Mouse (Mus musculus) frontal cortex, postnatal 25 days (tissue): ENCODE results near the gene Pgrmc2.

ENCODE experiments used
- DNase-seq, 2 experiments: peaks; one replicate each; pipeline ENCODE4 v3.0.0; 2022; ENCODE audit warnings: low spot score in 2 of 2

The Pgrmc2 gene

DNA sequence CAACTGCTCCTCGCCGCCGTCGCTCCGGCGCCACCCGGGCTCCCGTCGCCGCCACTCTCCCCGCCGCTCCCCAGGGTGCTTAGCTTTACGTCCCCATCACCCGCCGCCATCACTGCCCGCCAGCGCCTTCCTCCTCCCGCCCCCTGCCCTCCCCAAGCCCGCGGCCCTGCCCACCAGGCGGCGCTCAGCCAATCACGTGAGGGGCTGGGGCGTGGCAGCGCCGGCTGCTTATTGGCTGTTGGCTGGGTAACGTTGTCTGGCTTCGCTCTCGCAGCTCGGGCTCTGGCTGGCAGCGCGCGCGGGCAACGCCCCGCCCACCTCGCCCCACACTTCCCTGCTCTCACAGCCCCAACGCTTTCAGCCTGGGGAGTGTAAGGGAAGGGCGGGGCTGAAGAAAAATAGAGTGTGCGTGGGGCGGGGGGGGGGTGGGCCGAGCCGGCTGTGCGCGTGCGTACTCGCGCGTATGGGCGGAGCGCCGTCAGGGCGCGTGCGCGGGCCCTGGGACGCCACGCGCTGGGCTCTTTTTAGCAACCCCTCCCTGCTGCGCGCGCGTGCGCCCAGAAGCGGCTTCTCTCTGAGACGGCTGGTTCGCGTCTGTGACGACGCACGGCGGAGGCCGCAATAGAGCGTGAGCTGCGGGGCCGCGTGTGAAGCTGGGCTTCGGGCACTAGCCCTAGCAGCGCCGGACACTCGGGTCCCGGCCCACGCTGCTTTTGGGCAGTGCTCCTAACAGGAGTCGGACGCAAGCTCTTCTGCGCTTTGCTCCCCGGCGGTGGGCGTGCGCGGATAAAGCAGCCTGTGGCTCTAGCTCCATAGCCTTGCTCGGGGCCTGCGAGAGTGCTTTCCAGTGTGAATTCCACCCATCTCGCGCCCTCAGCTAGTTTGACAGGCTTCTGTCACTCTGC lies at the start of gene Pgrmc2:
TSS of gene Pgrmc2 (minus strand) at position 162 of the 905 bp plus-strand sequence.
- DNase-seq, result peak; percentile 90 to 96

GRCm38 (mm10) chr3:41124000-41124294 lies 41.1 kb upstream of the Pgrmc2 start:
- no peak for DNase-seq

GRCm38 (mm10) chr3:41123190-41123999 lies 40.5 kb upstream of the Pgrmc2 start:
- no peak for DNase-seq

DNA sequence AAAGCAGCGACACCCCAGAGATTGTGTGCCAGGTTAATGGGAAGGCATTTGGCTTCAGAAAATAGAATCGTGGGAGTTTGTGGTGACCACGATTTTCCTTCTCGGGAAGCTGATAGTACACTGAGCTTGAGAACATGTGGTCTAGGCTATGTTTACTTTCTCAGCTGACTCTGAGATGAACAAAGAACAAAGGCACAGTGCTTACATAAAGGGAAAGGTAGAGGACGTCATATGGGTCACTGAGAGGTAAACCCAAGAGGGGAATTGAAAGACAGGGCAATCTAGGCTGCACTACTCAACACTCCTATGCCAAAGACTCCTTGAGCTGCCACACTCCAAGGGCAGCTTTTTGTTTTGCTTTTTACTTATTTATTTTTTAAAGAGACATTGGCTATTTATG lies 35.3 kb upstream of the Pgrmc2 start:
- DNase-seq, result no peak

GRCm38 (mm10) chr3:41117447-41117846 lies 34.6 kb upstream of the Pgrmc2 start:
- DNase-seq, result no peak

- no peak for DNase-seq
Measured at GRCm38 (mm10) chr3:41113186-41113585, 30.3 kb upstream of the Pgrmc2 start.

DNA sequence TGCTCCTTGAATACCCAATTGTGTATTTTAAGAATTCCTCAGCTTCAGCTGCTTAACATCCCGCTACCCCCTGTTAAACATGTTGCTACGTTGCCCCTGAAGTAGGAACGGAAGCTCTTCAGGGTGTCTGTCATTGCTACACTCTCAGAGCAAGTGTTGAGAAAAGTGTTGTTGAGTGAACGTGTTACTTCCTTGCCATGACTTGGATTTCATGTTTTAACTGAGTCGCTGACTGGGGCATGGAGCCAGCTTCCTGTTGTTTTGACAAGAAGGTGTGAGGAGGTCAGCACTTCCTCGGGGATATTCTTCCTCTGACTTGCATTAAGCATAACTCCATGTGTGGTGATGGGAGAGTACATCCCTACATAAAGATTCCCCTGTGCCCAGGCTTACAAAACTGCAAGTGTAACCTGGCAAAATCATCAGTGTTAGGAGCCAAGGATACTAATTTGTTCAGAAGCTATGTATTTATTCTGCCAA lies 25.5 kb upstream of the Pgrmc2 start:
- no peak for DNase-seq

- DNase-seq, result no peak
Measured at GRCm38 (mm10) chr3:41107600-41108305, 24.9 kb upstream of the Pgrmc2 start.

- DNase-seq, result no peak
Measured at GRCm38 (mm10) chr3:41101905-41102304, 19.1 kb upstream of the Pgrmc2 start.

- no peak for DNase-seq
Measured at GRCm38 (mm10) chr3:41100157-41100556, 17.3 kb upstream of the Pgrmc2 start.

DNA sequence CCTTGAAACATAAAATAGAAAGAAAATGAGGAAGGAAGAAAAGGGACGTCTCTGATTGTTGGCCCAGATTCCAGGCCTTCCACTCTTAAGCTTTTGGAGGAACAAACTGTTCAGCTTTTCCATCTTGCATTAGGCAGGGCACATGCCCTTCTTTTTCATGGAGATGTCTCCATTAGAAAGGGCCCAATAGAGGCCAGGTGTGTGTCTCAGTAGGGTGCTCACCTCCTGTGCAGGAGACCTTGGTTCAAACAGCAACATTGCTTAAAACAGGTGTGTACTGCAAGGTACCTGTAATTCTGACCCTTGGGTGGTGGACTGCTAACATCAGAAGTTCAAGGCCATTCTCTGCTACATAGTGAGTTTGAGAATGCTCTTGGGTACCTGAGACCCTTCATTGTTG lies 16.8 kb upstream of the Pgrmc2 start:
- no peak for DNase-seq

GRCm38 (mm10) chr3:41093210-41093609 lies 10.4 kb upstream of the Pgrmc2 start:
- no peak for DNase-seq

GRCm38 (mm10) chr3:41092311-41092710 lies 9.5 kb upstream of the Pgrmc2 start:
- DNase-seq, result no peak

DNA sequence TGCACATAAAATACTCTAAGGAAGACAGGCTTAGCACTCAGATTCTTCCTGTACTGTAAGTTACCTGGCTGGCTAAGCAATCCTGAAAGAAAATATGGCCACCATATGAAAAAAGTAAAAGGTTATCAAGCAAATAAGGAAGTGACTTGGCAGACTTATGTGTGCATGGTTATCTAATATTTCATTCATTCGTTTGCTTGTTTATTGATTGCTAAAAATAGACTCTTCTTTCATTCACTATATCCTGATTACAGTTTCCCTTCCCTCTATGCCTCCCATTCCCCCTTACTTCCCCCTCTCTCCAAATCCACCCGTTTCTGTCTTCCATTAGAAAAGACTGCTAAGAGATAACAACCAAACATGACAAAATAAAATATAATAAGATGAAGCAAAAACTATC lies 8.0 kb upstream of the Pgrmc2 start:
- DNase-seq, result no peak

DNA sequence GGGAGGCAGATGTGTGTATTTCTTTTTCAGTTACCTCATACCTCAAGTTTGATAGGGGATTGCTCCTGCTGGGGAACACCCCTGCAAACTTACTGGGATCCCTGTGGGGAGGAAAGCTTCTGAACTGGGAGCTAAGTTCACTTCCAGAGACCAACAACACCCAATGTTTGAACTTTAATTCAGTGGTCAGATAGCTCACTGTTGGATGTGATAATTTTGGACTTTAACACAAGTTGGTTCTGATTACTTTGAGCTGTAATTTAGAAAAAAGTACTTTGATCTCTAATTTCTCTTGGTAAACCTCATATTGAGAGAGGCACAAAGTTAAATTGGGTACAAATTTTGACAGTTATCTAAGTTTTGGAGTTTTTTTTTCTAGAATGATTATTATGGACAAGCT lies 4.2 kb upstream of the Pgrmc2 start:
- no peak for DNase-seq

DNA sequence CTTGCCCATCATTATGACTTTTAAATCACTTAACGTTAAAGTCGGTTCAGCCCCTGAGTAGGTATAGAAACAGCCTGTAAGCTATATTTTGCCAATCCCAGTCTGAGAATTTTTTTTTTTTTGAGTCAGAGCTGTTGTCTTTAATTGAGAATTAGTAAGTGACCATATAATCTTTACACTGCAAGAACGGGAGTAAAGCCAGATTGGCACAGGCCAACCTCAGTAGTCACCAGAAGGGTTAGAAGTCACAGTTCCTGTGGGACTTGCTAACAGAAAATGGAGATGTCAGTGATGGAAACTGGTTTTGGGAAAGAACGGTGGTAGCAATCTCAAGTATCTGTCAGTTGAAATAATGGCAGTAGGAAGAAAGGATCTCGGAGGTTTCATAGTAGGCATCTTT lies 1.6 kb upstream of the Pgrmc2 start:
- DNase-seq, result no peak

GRCm38 (mm10) chr3:41083790-41084112 lies 905 bp upstream of the Pgrmc2 start:
- no peak for DNase-seq

DNA sequence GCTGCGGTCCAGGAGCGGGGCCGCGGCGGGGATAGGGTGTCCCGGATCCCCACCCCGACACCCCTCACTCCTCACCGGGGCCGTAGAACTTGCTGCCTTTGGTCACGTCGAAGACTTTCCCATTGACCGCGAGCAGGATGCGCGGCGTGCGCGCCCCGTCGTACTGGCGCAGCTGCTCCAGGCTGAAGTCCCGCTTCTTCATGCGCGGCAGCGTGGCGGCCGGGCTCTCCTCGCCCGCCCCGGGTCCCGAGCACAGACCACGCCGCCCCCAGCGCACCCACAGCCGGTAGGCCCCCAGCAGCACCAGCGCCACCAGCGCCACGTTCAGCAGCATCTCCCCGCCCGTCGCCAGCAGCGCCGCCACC lies 344 bp downstream of the Pgrmc2 start:
- DNase-seq, result peak in 1 of 2 experiments; percentile 16

- DNase-seq, result no peak
Measured at GRCm38 (mm10) chr3:41081474-41082301, 1.2 kb downstream of the Pgrmc2 start.

- no peak for DNase-seq
Measured at GRCm38 (mm10) chr3:41080724-41081123, 2.1 kb downstream of the Pgrmc2 start.

DNA sequence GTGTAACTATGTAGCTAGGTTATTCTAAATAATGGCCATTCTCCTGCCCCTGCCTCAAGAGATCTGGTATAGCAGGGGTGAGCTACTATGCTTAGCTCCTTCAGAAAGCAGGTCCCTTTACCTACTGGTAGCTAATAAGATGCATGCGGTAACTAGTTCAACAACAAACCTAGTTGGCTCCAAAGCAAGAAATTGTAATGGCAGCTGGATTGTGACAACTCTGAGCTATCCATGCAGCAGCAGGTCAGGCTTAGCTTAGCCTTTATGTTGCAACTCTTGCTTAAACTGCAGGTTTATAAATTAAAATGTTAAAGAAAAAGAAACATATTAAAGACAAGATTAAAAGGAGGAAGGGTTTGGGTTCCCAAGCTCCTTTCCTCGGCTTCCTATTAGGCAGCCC lies 4.2 kb downstream of the Pgrmc2 start:
- DNase-seq, result no peak

DNA sequence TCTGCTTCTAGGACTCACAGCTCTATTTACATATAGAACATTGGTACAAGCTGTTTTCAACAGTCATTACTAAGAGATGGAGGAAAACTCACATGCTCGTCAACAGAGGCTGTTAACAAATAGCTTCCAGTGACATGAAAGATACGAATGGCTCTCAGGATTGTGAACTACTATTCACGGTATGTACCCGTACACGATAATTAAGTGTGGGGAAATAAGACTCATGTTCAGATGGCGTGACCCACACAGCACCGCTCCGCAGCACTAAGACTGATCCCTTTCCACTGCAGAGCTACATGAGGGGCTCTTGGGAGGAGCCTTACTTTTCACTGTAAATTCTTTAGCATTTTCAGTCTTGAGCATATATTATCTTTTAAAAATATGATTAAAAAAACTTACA lies 7.5 kb downstream of the Pgrmc2 start:
- DNase-seq, result no peak
